Mouse (Mus musculus) common myeloid progenitor, adult 5-6 weeks (primary cell): ENCODE data around the gene Spata19. TPM values are rescaled to one million over a fixed set of nuclear protein-coding genes. Genes with fewer than 3 reads are reported as not detected.

Source experiments
- ATAC-seq: replicated peaks from 2 replicates; pipeline ENCODE4 v1.8.0; 2016; ENCODE audit warnings: low read depth, mild to moderate bottlenecking, moderate TSS enrichment, inconsistent platforms; ENCODE audit not compliant: poor library complexity, severe bottlenecking
- total RNA-seq: library from RNA; stranded (forward); fragments of 200-1000, 187-1606 nt; gene quantifications from 2 replicates; pipeline ENCODE4 v1.2.3, GENCODE M21; 2017

Spata19 gene
- not detected in 2 replicates for total RNA-seq

GRCm38 (mm10) chr9:27396500-27396899, at the start of gene Spata19:
TSS of gene Spata19 (plus strand) at chr9:27396800.
- ATAC-seq: no peak

GRCm38 (mm10) chr9:27353082-27353481, 43.5 kb upstream of the Spata19 start:
- no peak for ATAC-seq

- ATAC-seq: no peak
Observed at GRCm38 (mm10) chr9:27357893-27358292, 38.7 kb upstream of the Spata19 start.

GRCm38 (mm10) chr9:27367231-27367630, 29.4 kb upstream of the Spata19 start:
- no peak for ATAC-seq

GRCm38 (mm10) chr9:27369108-27369507, 27.5 kb upstream of the Spata19 start:
- no peak for ATAC-seq

GRCm38 (mm10) chr9:27375746-27376145, 20.9 kb upstream of the Spata19 start:
- ATAC-seq: no peak

- no peak for ATAC-seq
Observed at GRCm38 (mm10) chr9:27386951-27387350, 9.6 kb upstream of the Spata19 start.

GRCm38 (mm10) chr9:27401169-27401568, 4.6 kb downstream of the Spata19 start:
- no peak for ATAC-seq

- peak; percentile 58; the same call in 1 of the 2 replicates for ATAC-seq
Observed at GRCm38 (mm10) chr9:27409733-27410132, 13.1 kb downstream of the Spata19 start.

- peak; percentile 80 for ATAC-seq
Observed at GRCm38 (mm10) chr9:27414058-27414460, 17.5 kb downstream of the Spata19 start.

GRCm38 (mm10) chr9:27424511-27424910, 27.9 kb downstream of the Spata19 start:
- no peak for ATAC-seq

- ATAC-seq: no peak
Observed at GRCm38 (mm10) chr9:27428552-27428951, 32.0 kb downstream of the Spata19 start.

- no peak for ATAC-seq
Observed at GRCm38 (mm10) chr9:27433301-27433700, 36.7 kb downstream of the Spata19 start.

GRCm38 (mm10) chr9:27435936-27436335, 39.3 kb downstream of the Spata19 start:
- ATAC-seq: no peak

- no peak for ATAC-seq
Observed at GRCm38 (mm10) chr9:27437391-27438061, 40.9 kb downstream of the Spata19 start.

GRCm38 (mm10) chr9:27449780-27450422, 53.3 kb downstream of the Spata19 start:
- no peak for ATAC-seq

Other genes starting within 250 kb of the Spata19 start
- 0.14 TPM in 1 of 2 replicates, not detected in the other for gene Jam3, start 241.4 kb upstream of the Spata19 start, total RNA-seq
- 0.18 and 0.63 TPM in 2 replicates for gene Igsf9b, start 97.6 kb upstream of the Spata19 start, total RNA-seq